Mouse (Mus musculus) hindbrain, embryonic 11.5 days (tissue): ENCODE measurements around the gene Ube2a. TPM values are rescaled to one million over a fixed set of nuclear protein-coding genes. Genes with fewer than 3 reads are reported as not detected.
A peak's percentile ranks its signal among the peaks of the same experiment; 100 is the strongest.

Experiments used
- ATAC-seq: fragments of 200-750 bp; cut with Nextera tagmentation; 2 replicates; pipeline ENCODE4 v1.8.0; 2017; ENCODE audit warnings: mild to moderate bottlenecking, moderate TSS enrichment, moderate library complexity; ENCODE audit not compliant: low FRiP score
- DNase-seq: peaks from one replicate; pipeline ENCODE4 v3.0.0-alpha.2; 2015; ENCODE audit warnings: low spot score
- H3K27ac ChIP-seq: fragments of 300-500 bp; sonication (generic); 2 replicates; pipeline ENCODE4 v1.5.1; 2014; ENCODE audit warnings: mild to moderate bottlenecking, low read depth, low read length
- H3K27me3 ChIP-seq: fragments of 300-500 bp; sonication (generic); 2 replicates; pipeline ENCODE4 v1.6.1; 2014; ENCODE audit warnings: mild to moderate bottlenecking, low read length, moderate library complexity, mixed read lengths; ENCODE audit not compliant: control insufficient read depth, insufficient read depth
- H3K36me3 ChIP-seq: fragments of 300-500 bp; sonication (generic); 2 replicates; pipeline ENCODE4 v1.6.1; 2014; ENCODE audit warnings: mild to moderate bottlenecking, low read length, moderate library complexity, mixed read lengths; ENCODE audit not compliant: control insufficient read depth, insufficient read depth
- H3K4me1 ChIP-seq: fragments of 300-500 bp; sonication (generic); replicated peaks from 2 replicates; pipeline ENCODE4 v1.6.1; 2014; ENCODE audit warnings: low read length, mixed read lengths; ENCODE audit not compliant: control insufficient read depth, insufficient read depth
- H3K4me2 ChIP-seq: fragments of 300-500 bp; sonication (generic); replicated peaks from 2 replicates; pipeline ENCODE4 v1.6.1; 2014; ENCODE audit warnings: mild to moderate bottlenecking, low read depth, low read length
- H3K4me3 ChIP-seq: fragments of 300-500 bp; sonication (generic); 2 replicates; pipeline ENCODE4 v1.5.1; 2014; ENCODE audit warnings: low read depth, low read length
- H3K9ac ChIP-seq: fragments of 300-500 bp; sonication (generic); 2 replicates; pipeline ENCODE4 v1.6.1; 2014; ENCODE audit warnings: low read depth, low read length
- H3K9me3 ChIP-seq: fragments of 300-500 bp; sonication (generic); 2 replicates; pipeline ENCODE4 v1.6.1; 2016; ENCODE audit warnings: low read length; ENCODE audit not compliant: control insufficient read depth
- whole genome bisulfite sequencing: fragments of 180-500 bp; shearing (Covaris S2); extraction: QIAGEN DNeasy Blood & Tissue Kit; methylation state at CpG from one replicate; pipeline ENCODE4 v1.1.7; 2014; 5-methylcytosine and 5-hydroxymethylcytosine counted together
- polyA plus RNA-seq: library from polyadenylated mRNA; unstranded; fragments of >200 nt; fragmentation: Nextera tagmentation; extraction: Ambion mirVana; gene quantifications from 2 replicates; pipeline ENCODE4 v1.2.1, GENCODE M21; 2014

Gene Ube2a
- polyA plus RNA-seq, 1 experiment from 2014 or later: 123 TPM

GRCm38 (mm10) chrX:36839391-36839790 lies 34.3 kb upstream of the Ube2a start:
- ATAC-seq: no peak
- WGBS: 86% methylated on average over 7 of the region's 7 CpGs
- H3K27me3 ChIP-seq: no peaks in the 10 kb centered on the region

DNA sequence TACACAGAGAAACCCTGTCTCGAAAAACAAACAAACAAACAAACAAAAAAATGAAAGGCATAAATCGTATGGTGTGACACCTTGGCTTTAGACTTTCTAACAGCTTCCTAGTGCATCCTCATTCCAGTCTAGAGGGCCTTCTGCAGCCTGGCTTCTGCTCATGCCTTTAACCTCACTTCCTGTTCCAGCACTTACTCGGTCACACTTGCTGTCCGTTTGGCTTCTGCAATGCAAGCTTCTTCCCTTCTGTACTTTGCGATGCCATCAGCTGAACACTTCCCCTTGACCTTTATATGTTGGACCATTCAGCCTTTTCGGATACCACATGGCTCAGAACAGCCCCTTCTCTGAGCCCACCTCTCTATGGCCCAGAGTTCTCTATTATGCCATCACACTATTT lies 32.0 kb upstream of the Ube2a start:
- no peak for ATAC-seq
- 90% methylated on average over 6 of the region's 6 CpGs for WGBS

More at GRCm38 (mm10) chrX:36839391-36839790, 34.3 kb upstream of the Ube2a start:
- Histone ChIP-seq H3K4me2 (no peak overlapping the region), H3K36me3 (no peaks in the 10 kb centered on the region), H3K9ac (no peak overlapping the region), H3K4me3 (no peak overlapping the region), H3K4me1 (no peaks in the 10 kb centered on the region), H3K9me3 (no peaks in the 10 kb centered on the region), H3K27ac (no peak overlapping the region)
- no peak for DNase-seq

GRCm38 (mm10) chrX:36843346-36843990 lies 30.2 kb upstream of the Ube2a start:
- no peak overlapping the region for H3K4me3 ChIP-seq
- H3K4me2 ChIP-seq: no peak overlapping the region
- H3K27me3 ChIP-seq: no peaks in the 10 kb centered on the region
- no peak overlapping the region for H3K9ac ChIP-seq
- DNase-seq (no peak), ATAC-seq (no peak)
- 79% methylated on average over 4 of the region's 4 CpGs for WGBS
- H3K36me3 ChIP-seq: no peaks in the 10 kb centered on the region
- H3K9me3 ChIP-seq: no peaks in the 10 kb centered on the region
- H3K27ac ChIP-seq: no peak overlapping the region
- no peaks in the 10 kb centered on the region for H3K4me1 ChIP-seq

More for the DNA sequence above, 32.0 kb upstream of the Ube2a start:
- H3K27me3 ChIP-seq: no peaks in the 10 kb centered on the region
- H3K4me2 ChIP-seq: no peak overlapping the region
- H3K9me3 ChIP-seq: no peaks in the 10 kb centered on the region
- no peak for DNase-seq
- no peaks in the 10 kb centered on the region for H3K4me1 ChIP-seq
- H3K4me3 ChIP-seq: no peak overlapping the region
- H3K36me3 ChIP-seq: no peaks in the 10 kb centered on the region
- H3K9ac ChIP-seq: no peak overlapping the region
- H3K27ac ChIP-seq: no peak overlapping the region

DNA sequence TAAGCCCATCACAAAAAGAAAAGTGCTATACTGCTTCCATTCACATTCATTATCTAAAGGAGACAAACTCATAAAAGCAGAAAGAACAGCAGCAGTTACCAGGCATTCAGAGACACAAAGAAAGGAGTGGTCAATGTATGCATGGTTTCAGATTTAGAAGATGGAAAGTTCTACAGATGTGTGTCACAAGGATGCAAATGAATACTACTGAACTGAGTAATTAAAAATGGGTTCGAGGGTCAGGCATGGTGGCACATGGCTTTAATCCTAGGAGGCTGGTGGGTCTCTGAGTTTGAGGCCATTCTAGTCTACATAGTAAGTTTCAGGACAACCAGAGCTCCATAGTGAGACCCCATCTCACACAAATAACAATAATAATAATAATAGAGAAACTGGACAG lies 26.5 kb upstream of the Ube2a start:
- no peak overlapping the region for H3K4me2 ChIP-seq
- ATAC-seq (no peak), DNase-seq (no peak)
- H3K4me1 ChIP-seq: no peaks in the 10 kb centered on the region
- WGBS: 100% methylated on average over 1 of the region's 1 CpGs
- no peaks in the 10 kb centered on the region for H3K36me3 ChIP-seq
- H3K4me3 ChIP-seq: no peak overlapping the region
- no peak overlapping the region for H3K9ac ChIP-seq
- H3K27ac ChIP-seq: no peak overlapping the region
- H3K27me3 ChIP-seq: no peaks in the 10 kb centered on the region
- no peaks in the 10 kb centered on the region for H3K9me3 ChIP-seq

- Histone ChIP-seq H3K4me2 (no peak overlapping the region), H3K4me3 (no peak overlapping the region), H3K9me3 (no peaks in the 10 kb centered on the region), H3K36me3 (no peaks in the 10 kb centered on the region), H3K27ac (no peak overlapping the region), H3K4me1 (no peaks in the 10 kb centered on the region), H3K27me3 (no peaks in the 10 kb centered on the region), H3K9ac (no peak overlapping the region)
- WGBS: 88% methylated on average over 8 of the region's 8 CpGs
- DNase-seq (no peak), ATAC-seq (no peak)
Measured at GRCm38 (mm10) chrX:36852631-36853030, 21.1 kb upstream of the Ube2a start.

- H3K4me1 ChIP-seq: no peaks in the 10 kb centered on the region
- no peak overlapping the region for H3K27ac ChIP-seq
- no peaks in the 10 kb centered on the region for H3K27me3 ChIP-seq
- no peaks in the 10 kb centered on the region for H3K36me3 ChIP-seq
- peak; percentile 79 for DNase-seq
- H3K4me3 ChIP-seq: peak overlapping the region; percentile 39
- 14% methylated on average over 38 of the region's 44 CpGs for WGBS
- ATAC-seq: peak; percentile 88
- no peaks in the 10 kb centered on the region for H3K9me3 ChIP-seq
- H3K9ac ChIP-seq: peak overlapping the region; percentile 34; the same call in 1 of the 2 replicates
- H3K4me2 ChIP-seq: peak overlapping the region; percentile 34
Measured at GRCm38 (mm10) chrX:36863766-36864608, 9.7 kb upstream of the Ube2a start.

GRCm38 (mm10) chrX:36864609-36865328 lies 8.9 kb upstream of the Ube2a start:
- H3K4me2 ChIP-seq: peak overlapping the region; percentile 11; the same call in 1 of the 2 replicates
- peak overlapping the region; percentile 39 for H3K4me3 ChIP-seq
- no peak overlapping the region for H3K9ac ChIP-seq
- H3K36me3 ChIP-seq: no peaks in the 10 kb centered on the region
- no peaks in the 10 kb centered on the region for H3K9me3 ChIP-seq
- WGBS: 55% methylated on average over 8 of the region's 8 CpGs
- no peaks in the 10 kb centered on the region for H3K27me3 ChIP-seq
- no peaks in the 10 kb centered on the region for H3K4me1 ChIP-seq
- DNase-seq: no peak
- no peak for ATAC-seq
- no peak overlapping the region for H3K27ac ChIP-seq

- Histone ChIP-seq H3K36me3 (no peaks in the 10 kb centered on the region), H3K9me3 (no peaks in the 10 kb centered on the region), H3K4me2 (no peak overlapping the region), H3K4me1 (no peaks in the 10 kb centered on the region), H3K27ac (no peak overlapping the region), H3K27me3 (no peaks in the 10 kb centered on the region), H3K4me3 (no peak overlapping the region), H3K9ac (no peak overlapping the region)
- 81% methylated on average over 3 of the region's 3 CpGs for WGBS
- DNase-seq (no peak), ATAC-seq (no peak)
Measured at GRCm38 (mm10) chrX:36870372-36870771, 3.3 kb upstream of the Ube2a start.
